Mouse (Mus musculus): ENCODE data around the gene Ythdc1. TPM values are rescaled to one million over a fixed set of nuclear protein-coding genes. Genes with fewer than 3 reads are reported as not detected.

The Ythdc1 gene
- 12.3 and 12.5 TPM in 2 replicates for polyA plus RNA-seq (2015; fragmentation: Nextera tagmentation; extraction: Ambion mirVana)

DNA sequence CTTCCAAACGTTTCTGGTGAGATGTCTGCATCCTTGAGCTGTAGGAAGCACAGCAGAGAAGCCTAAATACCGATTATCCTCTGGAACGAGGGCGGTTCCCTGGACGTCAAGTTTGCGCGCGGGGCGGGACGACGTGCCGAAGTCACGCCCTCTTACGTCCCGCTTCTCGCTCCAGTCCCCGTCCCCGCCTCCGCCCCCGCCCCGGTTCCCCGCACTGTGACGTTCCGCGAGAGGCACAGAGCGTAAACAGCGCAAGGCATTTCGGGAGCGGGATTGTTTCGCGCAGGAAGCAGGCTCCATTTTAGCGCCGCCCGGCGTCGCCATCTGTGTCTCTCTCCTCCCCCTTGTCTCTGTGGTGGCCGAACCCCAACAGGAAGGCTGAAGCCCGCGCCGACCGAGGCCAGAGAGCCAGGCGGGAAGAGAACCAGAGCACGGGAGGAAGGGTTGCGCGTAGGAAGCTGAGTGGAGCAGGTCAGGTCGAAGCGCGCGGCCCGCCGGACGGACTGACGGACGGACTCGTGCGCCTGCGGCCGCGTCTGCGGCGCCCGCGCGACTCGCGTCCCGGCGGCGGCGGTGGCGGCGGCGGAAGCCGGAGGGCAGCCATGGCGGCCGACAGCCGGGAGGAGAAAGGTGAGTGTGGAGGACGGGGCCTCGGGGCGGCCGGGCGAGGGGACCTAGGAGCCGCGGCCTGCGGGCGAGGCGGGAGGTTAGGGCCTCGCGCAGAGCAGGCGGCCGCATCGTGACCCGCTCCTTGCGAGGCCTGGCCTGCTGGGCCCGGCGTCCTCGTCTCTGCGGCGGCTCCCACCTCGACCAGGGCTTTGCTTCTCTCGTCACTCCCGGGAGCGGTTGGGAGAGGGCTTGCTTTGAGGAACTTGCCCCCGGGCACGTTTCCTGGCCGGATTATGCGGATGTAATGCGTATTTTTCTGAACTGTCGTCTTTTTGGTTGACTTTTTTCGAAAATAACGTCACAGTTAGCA lies at the start of gene Ythdc1:
Gene Ythdc1 (plus strand): TSS at position 260 of the 979 bp plus-strand sequence.
- peak within 1 kb of the TSS; percentile 100 for H3K27ac ChIP-seq (ENCODE audit: low read length)
- H3K36me3 ChIP-seq (ENCODE audit: control insufficient read depth, insufficient read depth) = no peaks in the 10 kb centered on the region
- no peaks in the 10 kb centered on the region for H3K9me3 ChIP-seq (replicated peaks; ENCODE audit: control insufficient read depth, low read length)
- peak within 1 kb of the TSS; percentile 76 for H3K4me2 ChIP-seq (ENCODE audit: low read depth, low read length)
- H3K27me3 ChIP-seq (ENCODE audit: control insufficient read depth, insufficient read depth, low read depth, low read length) = no peaks in the 10 kb centered on the region
- ATAC-seq (ENCODE audit: low read depth) = peak; percentile 98
- H3K4me3 ChIP-seq (ENCODE audit: low read depth, low read length) = peak within 1 kb of the TSS; percentile 90
- under 1% methylated on average over 106 of the region's 111 CpGs for WGBS (ENCODE audit: insufficient replicate concordance)
- peaks cover 3% of the 10 kb centered on the region for H3K4me1 ChIP-seq (ENCODE audit: control insufficient read depth, low read depth, low read length)
- peak within 1 kb of the TSS; percentile 99 for H3K9ac ChIP-seq (ENCODE audit: low read depth, low read length)

DNA sequence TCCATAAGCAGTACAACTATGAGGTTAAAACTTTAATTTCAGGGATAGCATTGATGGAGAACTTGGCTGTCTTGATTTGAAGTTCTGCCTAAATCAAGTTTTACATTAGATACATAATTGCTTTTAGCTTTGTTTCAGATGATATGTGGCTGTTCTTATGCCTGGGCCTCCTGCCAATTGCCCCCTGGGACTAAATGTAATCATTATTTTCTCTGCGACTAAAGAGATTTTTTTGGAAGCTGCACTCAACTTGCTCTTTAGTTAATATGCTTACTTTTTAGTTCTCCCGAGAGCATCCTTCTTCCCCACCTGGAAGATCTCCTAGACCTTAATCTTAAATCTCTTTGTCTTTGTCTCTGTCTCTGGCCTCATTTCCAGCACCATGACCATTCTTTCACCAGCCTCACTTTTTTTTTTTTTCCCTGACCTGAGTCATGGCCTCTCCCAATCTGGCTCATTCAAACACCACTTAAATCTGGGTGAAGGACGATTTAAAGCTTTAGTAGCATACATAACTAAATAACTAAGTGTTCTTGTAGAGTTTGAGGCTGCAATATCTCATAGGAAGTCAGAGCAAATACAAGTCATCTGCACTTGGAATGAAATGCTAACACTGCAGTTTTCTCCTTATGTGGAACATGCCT lies 34.9 kb upstream of the Ythdc1 start:
- ATAC-seq (ENCODE audit: low read depth) = no peak
- no peaks in the 10 kb centered on the region for H3K4me1 ChIP-seq (ENCODE audit: control insufficient read depth, low read depth, low read length)
- no peaks in the 10 kb centered on the region for H3K36me3 ChIP-seq (ENCODE audit: control insufficient read depth, insufficient read depth)
- 44% methylated on average over 3 of the region's 3 CpGs for WGBS (ENCODE audit: insufficient replicate concordance)
- no peak overlapping the region for H3K9ac ChIP-seq (ENCODE audit: low read depth, low read length)
- H3K27me3 ChIP-seq (ENCODE audit: control insufficient read depth, insufficient read depth, low read depth, low read length) = no peaks in the 10 kb centered on the region
- H3K9me3 ChIP-seq (replicated peaks; ENCODE audit: control insufficient read depth, low read length) = no peaks in the 10 kb centered on the region
- no peak overlapping the region for H3K4me2 ChIP-seq (ENCODE audit: low read depth, low read length)
- no peak overlapping the region for H3K4me3 ChIP-seq (ENCODE audit: low read depth, low read length)
- no peak overlapping the region for H3K27ac ChIP-seq (ENCODE audit: low read length)

DNA sequence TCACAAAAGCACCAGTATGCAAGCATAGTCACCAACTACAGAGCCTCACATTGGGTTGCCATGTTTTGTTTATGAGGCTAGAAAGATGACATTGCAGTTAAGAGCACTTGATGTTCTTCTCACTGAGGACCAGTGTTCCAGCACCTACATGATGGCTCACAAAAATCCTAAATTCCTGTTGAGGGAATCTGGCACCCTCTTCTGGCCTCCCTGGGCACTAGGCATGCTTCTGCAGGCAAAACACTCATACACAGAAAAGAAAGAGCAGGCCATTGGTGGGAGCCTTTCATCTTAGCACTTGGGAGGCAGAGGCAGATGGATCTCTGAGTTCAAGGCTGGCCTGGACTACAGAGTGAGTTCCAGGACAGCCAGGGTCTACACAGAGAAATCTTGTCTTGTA lies 33.0 kb upstream of the Ythdc1 start:
- Histone ChIP-seq H3K27me3 (ENCODE audit: control insufficient read depth, insufficient read depth, low read depth, low read length) (no peaks in the 10 kb centered on the region), H3K4me3 (ENCODE audit: low read depth, low read length) (no peak overlapping the region), H3K4me2 (ENCODE audit: low read depth, low read length) (no peak overlapping the region), H3K9me3 (replicated peaks; ENCODE audit: control insufficient read depth, low read length) (no peaks in the 10 kb centered on the region), H3K36me3 (ENCODE audit: control insufficient read depth, insufficient read depth) (no peaks in the 10 kb centered on the region), H3K27ac (ENCODE audit: low read length) (no peak overlapping the region), H3K4me1 (ENCODE audit: control insufficient read depth, low read depth, low read length) (no peaks in the 10 kb centered on the region), H3K9ac (ENCODE audit: low read depth, low read length) (no peak overlapping the region)
- ATAC-seq (ENCODE audit: low read depth) = no peak

DNA sequence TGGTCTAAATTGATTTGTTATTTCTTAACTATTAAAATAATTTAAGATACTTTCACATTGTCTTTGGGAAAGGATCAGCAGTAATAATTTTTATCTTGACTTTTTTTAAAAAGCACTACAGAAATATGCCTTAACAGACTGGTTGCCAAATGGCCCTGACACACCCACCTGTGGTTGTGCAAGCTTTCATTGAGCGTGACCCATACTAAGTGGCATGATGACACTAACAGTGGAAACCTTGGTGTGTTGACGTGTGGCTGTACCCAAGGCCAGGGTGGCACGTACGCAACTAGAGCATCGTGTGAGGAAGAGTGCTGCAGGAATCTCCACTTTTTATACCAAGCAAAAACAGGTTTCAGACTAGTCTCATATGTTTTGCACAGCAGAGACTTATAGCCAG lies 27.1 kb upstream of the Ythdc1 start:
- Histone ChIP-seq H3K27me3 (ENCODE audit: control insufficient read depth, insufficient read depth, low read depth, low read length) (no peaks in the 10 kb centered on the region), H3K27ac (ENCODE audit: low read length) (no peak overlapping the region), H3K4me3 (ENCODE audit: low read depth, low read length) (no peak overlapping the region), H3K9me3 (replicated peaks; ENCODE audit: control insufficient read depth, low read length) (no peaks in the 10 kb centered on the region), H3K36me3 (ENCODE audit: control insufficient read depth, insufficient read depth) (no peaks in the 10 kb centered on the region), H3K4me1 (ENCODE audit: control insufficient read depth, low read depth, low read length) (no peaks in the 10 kb centered on the region), H3K4me2 (ENCODE audit: low read depth, low read length) (no peak overlapping the region), H3K9ac (ENCODE audit: low read depth, low read length) (no peak overlapping the region)
- 68% methylated on average over 5 of the region's 5 CpGs for WGBS (ENCODE audit: insufficient replicate concordance)
- no peak for ATAC-seq (ENCODE audit: low read depth)

DNA sequence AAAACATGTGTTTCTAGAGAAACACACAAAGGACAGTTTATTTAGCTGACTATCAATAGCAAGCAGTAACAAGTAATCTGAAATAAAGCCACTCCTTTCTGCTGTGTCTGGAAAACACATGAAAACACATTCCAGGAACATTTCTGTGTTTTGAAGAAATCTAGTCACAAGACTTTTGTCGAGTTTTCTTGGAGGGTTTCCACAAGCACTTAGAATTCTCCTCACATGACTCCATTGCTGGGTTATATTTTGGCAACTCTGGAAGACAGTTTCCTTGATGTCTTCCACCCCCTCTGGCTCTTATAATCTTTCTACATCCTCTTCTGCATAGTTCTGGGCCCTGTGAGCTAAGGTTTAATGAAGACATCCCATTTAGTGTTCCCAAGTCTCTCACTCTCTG lies 25.6 kb upstream of the Ythdc1 start:
- no peaks in the 10 kb centered on the region for H3K9me3 ChIP-seq (replicated peaks; ENCODE audit: control insufficient read depth, low read length)
- H3K27ac ChIP-seq (ENCODE audit: low read length) = no peak overlapping the region
- no peaks in the 10 kb centered on the region for H3K27me3 ChIP-seq (ENCODE audit: control insufficient read depth, insufficient read depth, low read depth, low read length)
- no peak overlapping the region for H3K4me2 ChIP-seq (ENCODE audit: low read depth, low read length)
- no peaks in the 10 kb centered on the region for H3K36me3 ChIP-seq (ENCODE audit: control insufficient read depth, insufficient read depth)
- H3K9ac ChIP-seq (ENCODE audit: low read depth, low read length) = no peak overlapping the region
- WGBS (ENCODE audit: insufficient replicate concordance) = 52% methylated on average over 1 of the region's 1 CpGs
- ATAC-seq (ENCODE audit: low read depth) = no peak
- no peaks in the 10 kb centered on the region for H3K4me1 ChIP-seq (ENCODE audit: control insufficient read depth, low read depth, low read length)
- no peak overlapping the region for H3K4me3 ChIP-seq (ENCODE audit: low read depth, low read length)

DNA sequence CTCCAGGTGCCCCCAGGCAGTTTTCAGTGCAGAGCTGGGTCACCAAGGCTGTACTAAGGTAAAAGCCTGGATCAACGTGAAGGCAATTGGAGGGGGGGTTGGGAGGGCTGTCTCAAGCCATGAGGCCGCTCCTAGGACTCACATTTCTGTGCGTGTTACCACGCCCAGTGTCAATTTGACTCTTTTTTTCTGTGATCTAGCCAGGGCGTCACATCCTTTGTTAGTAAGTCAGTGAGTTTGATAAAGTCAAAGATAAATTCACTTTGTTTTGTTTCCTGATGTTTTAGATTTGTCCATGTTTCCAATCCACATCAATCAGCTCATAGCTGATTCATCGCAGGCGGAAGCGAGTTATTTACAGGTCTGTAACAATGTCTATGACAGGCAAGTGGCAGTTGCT lies 21.0 kb upstream of the Ythdc1 start:
- no peak overlapping the region for H3K27ac ChIP-seq (ENCODE audit: low read length)
- no peaks in the 10 kb centered on the region for H3K27me3 ChIP-seq (ENCODE audit: control insufficient read depth, insufficient read depth, low read depth, low read length)
- H3K36me3 ChIP-seq (ENCODE audit: control insufficient read depth, insufficient read depth) = no peaks in the 10 kb centered on the region
- 55% methylated on average over 8 of the region's 8 CpGs for WGBS (ENCODE audit: insufficient replicate concordance)
- no peaks in the 10 kb centered on the region for H3K9me3 ChIP-seq (replicated peaks; ENCODE audit: control insufficient read depth, low read length)
- no peak overlapping the region for H3K4me3 ChIP-seq (ENCODE audit: low read depth, low read length)
- no peak overlapping the region for H3K4me2 ChIP-seq (ENCODE audit: low read depth, low read length)
- no peak overlapping the region for H3K9ac ChIP-seq (ENCODE audit: low read depth, low read length)
- H3K4me1 ChIP-seq (ENCODE audit: control insufficient read depth, low read depth, low read length) = no peaks in the 10 kb centered on the region
- ATAC-seq (ENCODE audit: low read depth) = no peak

DNA sequence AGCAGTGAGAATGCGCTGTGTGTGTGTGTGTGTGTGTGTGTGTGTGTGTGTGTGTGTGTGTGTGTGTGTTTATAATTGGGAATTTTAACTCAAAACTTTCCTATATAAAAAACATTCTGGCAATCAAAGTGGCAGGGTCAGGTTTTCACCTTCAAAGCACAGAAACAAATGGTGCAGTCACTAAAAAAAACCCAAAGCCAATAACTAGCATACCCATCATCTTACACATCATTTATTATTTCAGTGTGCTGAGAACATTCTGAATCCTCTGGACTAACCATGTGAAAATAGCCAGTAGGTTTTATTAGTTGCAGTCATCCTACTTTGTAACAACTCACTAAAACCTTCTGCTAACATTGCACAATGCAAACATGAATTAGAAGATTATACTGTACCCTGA lies 19.8 kb upstream of the Ythdc1 start:
- Histone ChIP-seq H3K4me1 (ENCODE audit: control insufficient read depth, low read depth, low read length) (no peaks in the 10 kb centered on the region), H3K4me2 (ENCODE audit: low read depth, low read length) (no peak overlapping the region), H3K27me3 (ENCODE audit: control insufficient read depth, insufficient read depth, low read depth, low read length) (no peaks in the 10 kb centered on the region), H3K27ac (ENCODE audit: low read length) (no peak overlapping the region), H3K9ac (ENCODE audit: low read depth, low read length) (no peak overlapping the region), H3K9me3 (replicated peaks; ENCODE audit: control insufficient read depth, low read length) (no peaks in the 10 kb centered on the region), H3K36me3 (ENCODE audit: control insufficient read depth, insufficient read depth) (no peaks in the 10 kb centered on the region), H3K4me3 (ENCODE audit: low read depth, low read length) (no peak overlapping the region)
- 77% methylated on average over 1 of the region's 1 CpGs for WGBS (ENCODE audit: insufficient replicate concordance)
- no peak for ATAC-seq (ENCODE audit: low read depth)

DNA sequence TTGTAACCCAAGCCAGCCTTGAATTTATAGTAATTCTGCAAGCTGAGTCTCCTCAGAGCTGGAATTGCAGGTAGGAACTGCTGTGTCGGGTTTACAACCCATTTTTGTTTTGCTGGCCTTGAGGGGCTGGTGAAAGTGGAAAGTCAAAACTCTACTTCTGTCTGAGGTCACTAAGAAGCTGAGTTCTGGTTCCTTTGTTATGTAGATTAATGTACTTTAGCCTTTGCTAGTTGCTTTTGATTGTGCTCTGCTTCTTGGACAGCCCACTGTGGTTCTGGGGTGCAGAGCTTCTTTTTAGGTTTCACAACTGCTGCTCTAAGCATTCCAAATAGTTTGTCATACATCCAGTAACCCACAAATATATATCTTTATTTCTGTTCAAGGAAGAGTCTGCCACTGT lies 17.2 kb upstream of the Ythdc1 start:
- Histone ChIP-seq H3K9ac (ENCODE audit: low read depth, low read length) (no peak overlapping the region), H3K27me3 (ENCODE audit: control insufficient read depth, insufficient read depth, low read depth, low read length) (no peaks in the 10 kb centered on the region), H3K4me3 (ENCODE audit: low read depth, low read length) (no peak overlapping the region), H3K27ac (ENCODE audit: low read length) (no peak overlapping the region), H3K9me3 (replicated peaks; ENCODE audit: control insufficient read depth, low read length) (no peaks in the 10 kb centered on the region), H3K36me3 (ENCODE audit: control insufficient read depth, insufficient read depth) (no peaks in the 10 kb centered on the region), H3K4me2 (ENCODE audit: low read depth, low read length) (no peak overlapping the region), H3K4me1 (ENCODE audit: control insufficient read depth, low read depth, low read length) (no peaks in the 10 kb centered on the region)
- WGBS (ENCODE audit: insufficient replicate concordance) = 50% methylated on average over 1 of the region's 1 CpGs
- no peak for ATAC-seq (ENCODE audit: low read depth)

DNA sequence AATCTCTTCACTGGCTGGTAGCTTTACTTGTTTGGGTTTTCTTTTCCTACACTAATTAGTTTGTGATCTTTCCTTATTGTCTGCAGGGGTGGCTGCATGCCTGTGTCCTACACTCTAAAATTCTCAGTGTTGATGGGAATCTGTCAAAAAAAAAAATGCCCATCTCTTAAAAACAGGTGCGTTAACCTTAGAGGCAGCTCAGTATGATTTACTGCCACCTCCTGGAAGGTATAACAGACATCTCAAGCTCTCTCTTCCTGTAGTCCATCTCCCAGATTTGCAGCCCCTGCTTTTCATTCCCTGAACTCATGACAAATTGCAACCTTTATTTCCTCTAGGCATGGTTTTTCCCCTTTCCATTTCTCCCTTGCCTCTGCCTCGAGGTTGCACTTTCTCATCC lies 14.1 kb upstream of the Ythdc1 start:
- no peak for ATAC-seq (ENCODE audit: low read depth)
- 52% methylated on average over 2 of the region's 2 CpGs for WGBS (ENCODE audit: insufficient replicate concordance)

More for the DNA sequence above, 14.1 kb upstream of the Ythdc1 start:
- H3K9ac ChIP-seq (ENCODE audit: low read depth, low read length) = no peak overlapping the region
- no peaks in the 10 kb centered on the region for H3K9me3 ChIP-seq (replicated peaks; ENCODE audit: control insufficient read depth, low read length)
- no peak overlapping the region for H3K4me2 ChIP-seq (ENCODE audit: low read depth, low read length)
- H3K36me3 ChIP-seq (ENCODE audit: control insufficient read depth, insufficient read depth) = no peaks in the 10 kb centered on the region
- no peaks in the 10 kb centered on the region for H3K27me3 ChIP-seq (ENCODE audit: control insufficient read depth, insufficient read depth, low read depth, low read length)
- no peaks in the 10 kb centered on the region for H3K4me1 ChIP-seq (ENCODE audit: control insufficient read depth, low read depth, low read length)
- no peak overlapping the region for H3K4me3 ChIP-seq (ENCODE audit: low read depth, low read length)
- no peak overlapping the region for H3K27ac ChIP-seq (ENCODE audit: low read length)
